Mouse (Mus musculus) embryo, embryonic 11.5 days (tissue): ENCODE measurements around the gene Tas1r2.
A peak's percentile ranks its signal among the peaks of the same experiment; 100 is the strongest.

Source experiments
- DNase-seq: peaks from one replicate; pipeline ENCODE4 v3.0.0-alpha.2; 2012; ENCODE audit warnings: low read depth, low spot score

Tas1r2 gene

GRCm38 (mm10) chr4:139653238-139653637 is at the start of gene Tas1r2:
Gene Tas1r2 (plus strand): TSS chr4:139653538.
- DNase-seq = no peak

GRCm38 (mm10) chr4:139605216-139605615 is 48.1 kb upstream of the Tas1r2 start:
- no peak for DNase-seq

GRCm38 (mm10) chr4:139606732-139607131 is 46.6 kb upstream of the Tas1r2 start:
- no peak for DNase-seq

- DNase-seq = no peak
Observed at GRCm38 (mm10) chr4:139608975-139609374, 44.4 kb upstream of the Tas1r2 start.

GRCm38 (mm10) chr4:139610954-139611353 is 42.4 kb upstream of the Tas1r2 start:
- DNase-seq = no peak

GRCm38 (mm10) chr4:139611542-139611953 is 41.8 kb upstream of the Tas1r2 start:
- peak; percentile 67 for DNase-seq

- no peak for DNase-seq
Observed at GRCm38 (mm10) chr4:139614524-139615260, 38.6 kb upstream of the Tas1r2 start.

GRCm38 (mm10) chr4:139616276-139617000 is 36.9 kb upstream of the Tas1r2 start:
- no peak for DNase-seq

GRCm38 (mm10) chr4:139617001-139617364 is 36.4 kb upstream of the Tas1r2 start:
- DNase-seq = no peak

GRCm38 (mm10) chr4:139619765-139620164 is 33.6 kb upstream of the Tas1r2 start:
- no peak for DNase-seq

- peak; percentile 88 for DNase-seq
Observed at GRCm38 (mm10) chr4:139622373-139623282, 30.7 kb upstream of the Tas1r2 start, which contains the start of gene Aldh4a1. Gene Aldh4a1 (plus strand): TSS chr4:139622866.

GRCm38 (mm10) chr4:139623434-139624115 is 29.8 kb upstream of the Tas1r2 start:
- DNase-seq = no peak

- DNase-seq = no peak
Observed at GRCm38 (mm10) chr4:139624116-139624489, 29.2 kb upstream of the Tas1r2 start.

- no peak for DNase-seq
Observed at GRCm38 (mm10) chr4:139624706-139625105, 28.6 kb upstream of the Tas1r2 start.

GRCm38 (mm10) chr4:139627361-139627760 is 26.0 kb upstream of the Tas1r2 start:
- no peak for DNase-seq

- DNase-seq = no peak
Observed at GRCm38 (mm10) chr4:139630171-139630570, 23.2 kb upstream of the Tas1r2 start.

GRCm38 (mm10) chr4:139631141-139631540 is 22.2 kb upstream of the Tas1r2 start:
- no peak for DNase-seq

GRCm38 (mm10) chr4:139631569-139632253 is 21.6 kb upstream of the Tas1r2 start:
- DNase-seq = no peak

GRCm38 (mm10) chr4:139632254-139632580 is 21.1 kb upstream of the Tas1r2 start:
- DNase-seq = no peak

GRCm38 (mm10) chr4:139636373-139636772 is 17.0 kb upstream of the Tas1r2 start:
- DNase-seq = peak; percentile 40

- no peak for DNase-seq
Observed at GRCm38 (mm10) chr4:139637847-139638246, 15.5 kb upstream of the Tas1r2 start.
